Mouse (Mus musculus): ENCODE measurements around the gene Tpi1.

GRCm38 (mm10) chr6:124779222-124779983 lies 34.7 kb downstream of the Tpi1 start, which contains the start of gene Lrrc23:
- no peak for TF ChIP-seq CTCF (IDR thresholded peaks at IDR 0.05; ENCODE audit: low read depth)
- TF ChIP-seq EP300 (IDR thresholded peaks at IDR 0.05; ENCODE audit: low read depth), result no peak
